Comparison of ENCODE assay signal across 12 mouse cellular contexts in genomic region chr4:133156831-133157230, GRCm38 (mm10). TPM values are rescaled to one million over a fixed set of nuclear protein-coding genes. Genes with fewer than 3 reads are reported as not detected.
DNase-seq lines count a peak whose midpoint lies in the region; ATAC-seq lines count a peak whose summit lies in the region.
"Had no signal": no experiment of that assay in that cellular context is flagged by ENCODE, and none has a peak within 500 bp of the region (broad histone marks: within the 10 kb centered on the region; RNA-seq: fewer than 3 reads in every experiment).

No protein-coding gene starts in this region.

- WGBS in forebrain, embryonic 13.5 days, result 76% methylated on average over 10 of the region's 10 CpGs
- WGBS in forebrain, embryonic 11.5 days, result 84% methylated on average over 10 of the region's 10 CpGs
- 67% methylated on average over 10 of the region's 10 CpGs for WGBS in hindbrain, embryonic 13.5 days
- 71% methylated on average over 10 of the region's 10 CpGs for WGBS in hindbrain, embryonic 12.5 days
- 65% methylated on average over 10 of the region's 10 CpGs for WGBS in midbrain, embryonic 16.5 days
- 89% methylated on average over 10 of the region's 10 CpGs for WGBS in midbrain, embryonic 10.5 days
- WGBS in macrophage (ENCODE audit: missing documents), result 81% methylated on average over 10 of the region's 10 CpGs

- H3K27me3 ChIP-seq in forebrain, embryonic 13.5 days, result no peaks in the 10 kb centered on the region
- H3K27me3 ChIP-seq in forebrain, embryonic 11.5 days (ENCODE audit: control insufficient read depth, insufficient read depth, low read length), result no peaks in the 10 kb centered on the region
- H3K27me3 ChIP-seq in hindbrain, embryonic 13.5 days, result no peaks in the 10 kb centered on the region
- H3K27me3 ChIP-seq in hindbrain, embryonic 12.5 days, result no peaks in the 10 kb centered on the region
- no peaks in the 10 kb centered on the region for H3K27me3 ChIP-seq in midbrain, embryonic 16.5 days (ENCODE audit: control insufficient read depth, insufficient read depth, low read depth, low read length)
- H3K27me3 ChIP-seq in midbrain, embryonic 10.5 days (ENCODE audit: low read depth, poor library complexity, severe bottlenecking), result no peaks in the 10 kb centered on the region
- H3K27me3 ChIP-seq: liver, embryonic 13.5 days had no signal

- H3K36me3 ChIP-seq in forebrain, embryonic 13.5 days (ENCODE audit: poor library complexity, severe bottlenecking), result no peaks in the 10 kb centered on the region
- peaks cover 2% of the 10 kb centered on the region; the same call in 1 of the 2 replicates for H3K36me3 ChIP-seq in forebrain, embryonic 11.5 days (ENCODE audit: control insufficient read depth, insufficient read depth, low read length)
- H3K36me3 ChIP-seq in hindbrain, embryonic 13.5 days, result no peaks in the 10 kb centered on the region
- H3K36me3 ChIP-seq in hindbrain, embryonic 12.5 days, result no peaks in the 10 kb centered on the region
- no peaks in the 10 kb centered on the region for H3K36me3 ChIP-seq in midbrain, embryonic 16.5 days (ENCODE audit: control insufficient read depth, insufficient read depth, low read length)
- peaks cover 12% of the 10 kb centered on the region for H3K36me3 ChIP-seq in midbrain, embryonic 10.5 days
- H3K36me3 ChIP-seq in macrophage (ENCODE audit: inconsistent target), result no peaks in the 10 kb centered on the region

- no peak for DNase-seq in forebrain, embryonic 11.5 days (ENCODE audit: low spot score)
- DNase-seq in midbrain, embryonic 10.5 days (ENCODE audit: low spot score), result no peak
- no peak for DNase-seq in urinary bladder, adult 18-20 months (ENCODE audit: low spot score in 2 of 2)
- DNase-seq: liver, embryonic 13.5 days; thymus, adult 18-20 months had no signal

- H3K9ac ChIP-seq in forebrain, embryonic 13.5 days, result no peak overlapping the region
- H3K9ac ChIP-seq in forebrain, embryonic 11.5 days (ENCODE audit: low read length), result no peak overlapping the region
- no peak overlapping the region for H3K9ac ChIP-seq in hindbrain, embryonic 13.5 days
- no peak overlapping the region for H3K9ac ChIP-seq in hindbrain, embryonic 12.5 days
- no peak overlapping the region for H3K9ac ChIP-seq in midbrain, embryonic 16.5 days (ENCODE audit: low read depth, low read length)
- H3K9ac ChIP-seq: liver, embryonic 13.5 days had no signal

- H3K9me3 ChIP-seq in forebrain, embryonic 13.5 days (replicated peaks), result no peaks in the 10 kb centered on the region
- H3K9me3 ChIP-seq in forebrain, embryonic 11.5 days (ENCODE audit: control insufficient read depth, low read length), result no peaks in the 10 kb centered on the region
- no peaks in the 10 kb centered on the region for H3K9me3 ChIP-seq in hindbrain, embryonic 13.5 days
- no peaks in the 10 kb centered on the region for H3K9me3 ChIP-seq in hindbrain, embryonic 12.5 days (replicated peaks)
- no peaks in the 10 kb centered on the region for H3K9me3 ChIP-seq in midbrain, embryonic 16.5 days (replicated peaks; ENCODE audit: control insufficient read depth, low read length, poor library complexity, severe bottlenecking)
- no peaks in the 10 kb centered on the region for H3K9me3 ChIP-seq in midbrain, embryonic 10.5 days (replicated peaks)
- H3K9me3 ChIP-seq: liver, embryonic 13.5 days had no signal

- peaks cover 95% of the 10 kb centered on the region for H3K79me2 ChIP-seq in macrophage (ENCODE audit: inconsistent target)

- 0 out of 2 replicates have a peak overlapping the region, but pooled peaks have one; percentile 20 for H3K27ac ChIP-seq in forebrain, embryonic 13.5 days
- H3K27ac ChIP-seq in forebrain, embryonic 11.5 days (ENCODE audit: low read depth, low read length), result no peak overlapping the region
- H3K27ac ChIP-seq in hindbrain, embryonic 13.5 days, result 0 out of 2 replicates have a peak overlapping the region, but pooled peaks have one; percentile 3
- no peak overlapping the region for H3K27ac ChIP-seq in hindbrain, embryonic 12.5 days
- 0 out of 2 replicates have a peak overlapping the region, but pooled peaks have one; percentile 22 for H3K27ac ChIP-seq in midbrain, embryonic 16.5 days (ENCODE audit: low read length)
- no peak overlapping the region for H3K27ac ChIP-seq in midbrain, embryonic 10.5 days (replicated peaks)
- peak overlapping the region; percentile 29 for H3K27ac ChIP-seq in macrophage
- H3K27ac ChIP-seq: liver, embryonic 13.5 days had no signal

- no peak overlapping the region for H3K4me2 ChIP-seq in forebrain, embryonic 13.5 days
- no peak overlapping the region for H3K4me2 ChIP-seq in forebrain, embryonic 11.5 days (ENCODE audit: low read depth, low read length, severe bottlenecking)
- H3K4me2 ChIP-seq in hindbrain, embryonic 13.5 days, result no peak overlapping the region
- H3K4me2 ChIP-seq in hindbrain, embryonic 12.5 days (replicated peaks), result no peak overlapping the region
- no peak overlapping the region for H3K4me2 ChIP-seq in midbrain, embryonic 16.5 days (ENCODE audit: low read length)
- H3K4me2 ChIP-seq: liver, embryonic 13.5 days had no signal

- H3K4me1 ChIP-seq in forebrain, embryonic 13.5 days, result peaks cover 36% of the 10 kb centered on the region
- H3K4me1 ChIP-seq in forebrain, embryonic 11.5 days (replicated peaks; ENCODE audit: control insufficient read depth, insufficient read depth, low read length), result peaks cover 6% of the 10 kb centered on the region; the same call in 1 of the 2 replicates
- H3K4me1 ChIP-seq in hindbrain, embryonic 13.5 days (replicated peaks), result peaks cover 11% of the 10 kb centered on the region
- H3K4me1 ChIP-seq in hindbrain, embryonic 12.5 days, result peaks cover 16% of the 10 kb centered on the region
- peaks cover 4% of the 10 kb centered on the region; the same call in 1 of the 2 replicates for H3K4me1 ChIP-seq in midbrain, embryonic 16.5 days (ENCODE audit: control insufficient read depth, insufficient read depth, low read length)
- H3K4me1 ChIP-seq in midbrain, embryonic 10.5 days, result peaks cover 25% of the 10 kb centered on the region

- no peak overlapping the region for H3K4me3 ChIP-seq in forebrain, embryonic 13.5 days
- H3K4me3 ChIP-seq in forebrain, embryonic 11.5 days (ENCODE audit: low read depth, low read length), result no peak overlapping the region
- no peak overlapping the region for H3K4me3 ChIP-seq in hindbrain, embryonic 13.5 days
- no peak overlapping the region for H3K4me3 ChIP-seq in hindbrain, embryonic 12.5 days
- no peak overlapping the region for H3K4me3 ChIP-seq in midbrain, embryonic 16.5 days (ENCODE audit: low read depth, low read length)
- no peak overlapping the region for H3K4me3 ChIP-seq in midbrain, embryonic 10.5 days
- no peak overlapping the region for H3K4me3 ChIP-seq in macrophage (ENCODE audit: inconsistent target)
- H3K4me3 ChIP-seq: liver, embryonic 13.5 days had no signal

- no peak for ATAC-seq in forebrain, embryonic 13.5 days
- ATAC-seq in forebrain, embryonic 11.5 days (replicated peaks; ENCODE audit: low FRiP score), result no peak
- ATAC-seq in hindbrain, embryonic 13.5 days (ENCODE audit: low FRiP score), result no peak
- ATAC-seq in hindbrain, embryonic 12.5 days (ENCODE audit: low FRiP score), result no peak
- ATAC-seq in midbrain, embryonic 16.5 days, result no peak

RNA-seq across cellular contexts. Expression of gene Wasf2, which starts 26.5 kb away (rescaled TPM):
- 36.7 and 42.9 TPM in 2 replicates for polyA plus RNA-seq in forebrain, embryonic 13.5 days (2015; fragmentation: Nextera tagmentation; extraction: Ambion mirVana)
- 28.8 and 33.2 TPM in 2 replicates for polyA plus RNA-seq in forebrain, embryonic 11.5 days (2014; fragmentation: Nextera tagmentation; extraction: Ambion mirVana)
- polyA plus RNA-seq in hindbrain, embryonic 13.5 days (2015; fragmentation: Nextera tagmentation; extraction: Ambion mirVana), result 33.3 and 35.4 TPM in 2 replicates
- polyA plus RNA-seq in hindbrain, embryonic 12.5 days (2016; fragmentation: Nextera tagmentation; extraction: Ambion mirVana), result 49.0 and 49.1 TPM in 2 replicates
- 20.1 and 27.1 TPM in 2 replicates for polyA plus RNA-seq in midbrain, embryonic 16.5 days (2015; fragmentation: Nextera tagmentation; extraction: Ambion mirVana)
- 48.3 and 50.3 TPM in 2 replicates for polyA plus RNA-seq in midbrain, embryonic 10.5 days (2016; fragmentation: Nextera tagmentation; extraction: Ambion mirVana)
- 100 to 1,000 TPM in 21 of 26 experiments, 10 to 100 TPM in 5; 72.9 to 153 (median 117) TPM for total RNA-seq in macrophage (2018; cell fraction: chromatin; rRNA removed)
- total RNA-seq in macrophage (2018; cell fraction: cytosol; rRNA removed), result 100 to 1,000 TPM; 107 to 139 (median 117) TPM
- 100 to 1,000 TPM in 13 of 26 experiments, 10 to 100 TPM in 13; 73.3 to 148 (median 98.6) TPM for total RNA-seq in macrophage (2018; cell fraction: nucleus; rRNA removed)
- polyA plus RNA-seq in macrophage (2018), result 68.1 to 117 TPM (median 91.5 TPM) in 3 replicates

RNA-seq across cellular contexts. Expression of gene Cd164l2, which starts 55.1 kb away (rescaled TPM):
- polyA plus RNA-seq in forebrain, embryonic 13.5 days (2015; fragmentation: Nextera tagmentation; extraction: Ambion mirVana), result 0.17 and 0.30 TPM in 2 replicates
- not detected in 2 replicates for polyA plus RNA-seq in forebrain, embryonic 11.5 days (2014; fragmentation: Nextera tagmentation; extraction: Ambion mirVana)
- polyA plus RNA-seq in hindbrain, embryonic 13.5 days (2015; fragmentation: Nextera tagmentation; extraction: Ambion mirVana), result 0.78 and 2.5 TPM in 2 replicates
- 2.0 and 2.3 TPM in 2 replicates for polyA plus RNA-seq in hindbrain, embryonic 12.5 days (2016; fragmentation: Nextera tagmentation; extraction: Ambion mirVana)
- polyA plus RNA-seq in midbrain, embryonic 16.5 days (2015; fragmentation: Nextera tagmentation; extraction: Ambion mirVana), result 3.8 and 4.1 TPM in 2 replicates
- polyA plus RNA-seq in midbrain, embryonic 10.5 days (2016; fragmentation: Nextera tagmentation; extraction: Ambion mirVana), result 0.99 and 1.7 TPM in 2 replicates
- total RNA-seq in macrophage (2018; cell fraction: chromatin; rRNA removed), result not detected
- not detected for total RNA-seq in macrophage (2018; cell fraction: cytosol; rRNA removed)
- 1 to 10 TPM in 1 of 26 experiments, under 1 TPM in 2, not detected in 23; 0.85 to 3.4 (median 0.88) TPM for total RNA-seq in macrophage (2018; cell fraction: nucleus; rRNA removed)
- not detected in 3 replicates for polyA plus RNA-seq in macrophage (2018)

RNA-seq across cellular contexts. Expression of gene Gpr3, which starts 55.5 kb away (rescaled TPM):
- 0.33 and 0.57 TPM in 2 replicates for polyA plus RNA-seq in forebrain, embryonic 13.5 days (2015; fragmentation: Nextera tagmentation; extraction: Ambion mirVana)
- 0.37 TPM in 1 of 2 replicates, not detected in the other for polyA plus RNA-seq in forebrain, embryonic 11.5 days (2014; fragmentation: Nextera tagmentation; extraction: Ambion mirVana)
- polyA plus RNA-seq in hindbrain, embryonic 13.5 days (2015; fragmentation: Nextera tagmentation; extraction: Ambion mirVana), result 0.52 and 1.4 TPM in 2 replicates
- 0.08 and 0.35 TPM in 2 replicates for polyA plus RNA-seq in hindbrain, embryonic 12.5 days (2016; fragmentation: Nextera tagmentation; extraction: Ambion mirVana)
- polyA plus RNA-seq in midbrain, embryonic 16.5 days (2015; fragmentation: Nextera tagmentation; extraction: Ambion mirVana), result 1.5 and 2.0 TPM in 2 replicates
- 0.17 and 0.35 TPM in 2 replicates for polyA plus RNA-seq in midbrain, embryonic 10.5 days (2016; fragmentation: Nextera tagmentation; extraction: Ambion mirVana)
- total RNA-seq in macrophage (2018; cell fraction: chromatin; rRNA removed), result not detected
- total RNA-seq in macrophage (2018; cell fraction: cytosol; rRNA removed), result under 1 TPM in 1 of 26 experiments, not detected in 25; 0.07 TPM
- under 1 TPM in 1 of 26 experiments, not detected in 25; 0.59 TPM for total RNA-seq in macrophage (2018; cell fraction: nucleus; rRNA removed)
- polyA plus RNA-seq in macrophage (2018), result not detected in 3 replicates
- polyA plus RNA-seq: intestine, embryonic 14.5 days; liver, embryonic 13.5 days; small intestine, adult 2 months had no signal

Comparison
In these comparisons a context has a peak if more than half of its experiments do, and no peak if none do; other contexts are left out.
1. H3K27ac ChIP-seq: peak in forebrain, embryonic 13.5 days (single experiment), hindbrain, embryonic 13.5 days (single experiment), midbrain, embryonic 16.5 days (single experiment) and macrophage (single experiment); none in forebrain, embryonic 11.5 days (single experiment), hindbrain, embryonic 12.5 days (single experiment) and midbrain, embryonic 10.5 days (single experiment).